Mouse (Mus musculus) bone marrow, adult 2 months (tissue): ENCODE results near the gene Mars2.

Source experiments
- CTCF ChIP-seq: fragments of 200-500 bp; IDR thresholded peaks from 2 replicates; pipeline ENCODE4 v1.5.1; 2011; ENCODE audit warnings: low read length, control low read depth; ENCODE audit not compliant: control insufficient read depth, insufficient read depth
- POLR2A ChIP-seq: fragments of 200-500 bp; IDR thresholded peaks from 2 replicates; pipeline ENCODE4 v1.6.1; 2011; ENCODE audit warnings: low read depth, mild to moderate bottlenecking, control low read depth, low read length, borderline replicate concordance; ENCODE audit not compliant: control insufficient read depth

GRCm38 (mm10) chr1:55237643-55238161 is 725 bp downstream of the Mars2 start:
- TF ChIP-seq CTCF (no peak), POLR2A (no peak)
